Mouse (Mus musculus) thymus, postnatal 0 days (tissue): ENCODE results near the gene Armh2. TPM values are rescaled to one million over a fixed set of nuclear protein-coding genes. Genes with fewer than 3 reads are reported as not detected.

Source experiments
- polyA plus RNA-seq: library from polyadenylated mRNA; unstranded; fragments of >200 nt; fragmentation: Nextera tagmentation; extraction: Ambion mirVana; gene quantifications from 2 replicates; pipeline ENCODE4 v1.2.1, GENCODE M21; 2015

Gene Armh2
- polyA plus RNA-seq, 1 experiment from 2014 or later: not detected

Other genes starting within 250 kb of the Armh2 start
- 16.3 and 18.6 TPM in 2 replicates for gene Ripor2, start 159.0 kb upstream of the Armh2 start, polyA plus RNA-seq
- 160 and 170 TPM in 2 replicates for gene Gmnn, start 20.7 kb downstream of the Armh2 start, polyA plus RNA-seq
- gene BC005537, start 60.4 kb downstream of the Armh2 start, polyA plus RNA-seq: 21.6 and 25.6 TPM in 2 replicates
- gene Acot13, start 90.3 kb downstream of the Armh2 start, polyA plus RNA-seq: 119 and 129 TPM in 2 replicates
- gene Tdp2, start 90.4 kb downstream of the Armh2 start, polyA plus RNA-seq: 54.3 and 60.2 TPM in 2 replicates
- 0.03 and 0.09 TPM in 2 replicates for gene D130043K22Rik, start 103.9 kb downstream of the Armh2 start, polyA plus RNA-seq
- gene Aldh5a1, start 196.4 kb downstream of the Armh2 start, polyA plus RNA-seq: 1.2 and 1.3 TPM in 2 replicates
- 0.47 and 0.54 TPM in 2 replicates for gene Gpld1, start 201.9 kb downstream of the Armh2 start, polyA plus RNA-seq